7 mouse cellular contexts compared by ENCODE assay signal in the genomic region with DNA sequence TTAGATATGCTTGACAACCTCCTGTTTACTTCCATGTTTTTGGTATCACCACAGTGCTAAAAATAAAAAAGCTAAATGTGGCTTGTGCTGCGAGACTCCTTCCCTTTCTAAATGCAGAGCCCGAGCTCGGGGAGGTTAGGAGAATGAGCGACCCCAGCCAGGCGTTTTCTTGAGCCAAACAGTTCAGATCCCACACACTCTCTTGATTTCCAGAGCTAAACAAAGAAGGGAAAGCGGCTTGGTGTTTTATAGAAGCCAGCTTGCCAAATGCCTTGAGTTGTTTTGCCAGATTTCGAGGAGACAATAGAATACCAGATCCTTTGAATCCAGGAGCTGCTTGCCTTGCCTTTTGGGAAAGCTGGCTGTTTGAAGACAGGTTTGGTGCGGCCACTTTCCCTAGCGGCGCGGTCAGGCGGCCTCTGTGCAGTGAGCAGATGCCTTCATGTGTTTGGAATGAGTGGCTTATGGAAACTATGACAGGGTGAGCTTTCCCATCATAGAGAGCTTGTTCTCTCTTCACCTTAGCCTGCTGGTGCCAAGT. TPM values are rescaled to one million over a fixed set of nuclear protein-coding genes. Genes with fewer than 3 reads are reported as not detected.
DNase-seq lines count a peak whose midpoint lies in the region; ATAC-seq and TF ChIP-seq lines count a peak whose summit lies in the region.

No protein-coding gene starts in this region.

- no peaks in the 10 kb centered on the region for H3K36me3 ChIP-seq in midbrain, embryonic 11.5 days (ENCODE audit: control insufficient read depth, insufficient read depth, low read length)
- no peaks in the 10 kb centered on the region for H3K36me3 ChIP-seq in midbrain, embryonic 10.5 days
- H3K36me3 ChIP-seq in forebrain, embryonic 11.5 days (ENCODE audit: control insufficient read depth, insufficient read depth, low read length): no peaks in the 10 kb centered on the region
- H3K36me3 ChIP-seq in stomach, postnatal 0 days (ENCODE audit: control insufficient read depth, insufficient read depth, low read length): no peaks in the 10 kb centered on the region
- H3K36me3 ChIP-seq in liver, postnatal 0 days (replicated peaks; ENCODE audit: insufficient read depth, low read length): 0 out of 2 replicates have a peak, but pooled peaks cover 14% of the 10 kb centered on the region

- H3K27ac ChIP-seq in midbrain, embryonic 11.5 days (ENCODE audit: low read depth, low read length): no peak overlapping the region
- H3K27ac ChIP-seq in midbrain, embryonic 10.5 days (replicated peaks): no peak overlapping the region
- H3K27ac ChIP-seq in forebrain, embryonic 11.5 days (ENCODE audit: low read depth, low read length): no peak overlapping the region
- H3K27ac ChIP-seq in stomach, postnatal 0 days (replicated peaks): peak overlapping the region; percentile 85
- H3K27ac ChIP-seq in liver, postnatal 0 days (ENCODE audit: low read depth): no peak overlapping the region

- no peaks in the 10 kb centered on the region for H3K27me3 ChIP-seq in midbrain, embryonic 11.5 days (ENCODE audit: control insufficient read depth, insufficient read depth, low read length)
- H3K27me3 ChIP-seq in midbrain, embryonic 10.5 days (ENCODE audit: low read depth, poor library complexity, severe bottlenecking): 0 out of 2 replicates have a peak, but pooled peaks cover 5% of the 10 kb centered on the region
- H3K27me3 ChIP-seq in forebrain, embryonic 11.5 days (ENCODE audit: control insufficient read depth, insufficient read depth, low read length): no peaks in the 10 kb centered on the region
- H3K27me3 ChIP-seq in stomach, postnatal 0 days (ENCODE audit: control insufficient read depth, insufficient read depth, low read length): no peaks in the 10 kb centered on the region
- H3K27me3 ChIP-seq in liver, postnatal 0 days (ENCODE audit: insufficient read depth, low read length): no peaks in the 10 kb centered on the region

- no peak for ATAC-seq in midbrain, embryonic 11.5 days (ENCODE audit: low FRiP score)
- no peak for ATAC-seq in forebrain, embryonic 11.5 days (replicated peaks; ENCODE audit: low FRiP score)
- peak; percentile 53; the same call in 1 of the 2 replicates for ATAC-seq in stomach, postnatal 0 days (ENCODE audit: low FRiP score, low TSS enrichment)
- no peak for ATAC-seq in liver, postnatal 0 days

- no peak for TF ChIP-seq EP300 in stomach, postnatal 0 days (optimal IDR thresholded peaks at IDR 0.05)
- TF ChIP-seq EP300 in liver, postnatal 0 days (IDR thresholded peaks at IDR 0.05; ENCODE audit: low read depth): no peak

- TF ChIP-seq CTCF in stomach, postnatal 0 days (IDR thresholded peaks at IDR 0.05; ENCODE audit: low read depth): no peak
- no peak for TF ChIP-seq CTCF in liver, postnatal 0 days (IDR thresholded peaks at IDR 0.05; ENCODE audit: low read depth)

- DNase-seq in midbrain, embryonic 11.5 days (ENCODE audit: low spot score, missing footprints): peak; percentile 85
- no peak for DNase-seq in midbrain, embryonic 10.5 days (ENCODE audit: low spot score)
- no peak for DNase-seq in forebrain, embryonic 11.5 days (ENCODE audit: low spot score)
- peak; percentile 70 for DNase-seq in heart, postnatal 4 days
- no peak for DNase-seq in stomach, postnatal 0 days (ENCODE audit: low spot score)
- DNase-seq in frontal cortex, adult 2 months (ENCODE audit: extremely low spot score in 1 of 2, low spot score in 1 of 2): no peak
- DNase-seq in liver, postnatal 0 days: no peak

- peak overlapping the region; percentile 4; the same call in 1 of the 2 replicates for H3K9ac ChIP-seq in midbrain, embryonic 11.5 days (ENCODE audit: low read length)
- peak overlapping the region; percentile 2; the same call in 1 of the 2 replicates for H3K9ac ChIP-seq in forebrain, embryonic 11.5 days (ENCODE audit: low read length)
- no peak overlapping the region; the same call in 1 of the 2 replicates for H3K9ac ChIP-seq in stomach, postnatal 0 days (ENCODE audit: low read length)
- no peak overlapping the region for H3K9ac ChIP-seq in liver, postnatal 0 days (replicated peaks)

- H3K4me2 ChIP-seq in midbrain, embryonic 11.5 days: no peak overlapping the region
- no peak overlapping the region for H3K4me2 ChIP-seq in forebrain, embryonic 11.5 days (ENCODE audit: low read depth, low read length, severe bottlenecking)
- H3K4me2 ChIP-seq in stomach, postnatal 0 days (replicated peaks; ENCODE audit: low read depth): no peak overlapping the region
- H3K4me2 ChIP-seq in liver, postnatal 0 days (ENCODE audit: low read depth, low read length): no peak overlapping the region

- H3K4me3 ChIP-seq in midbrain, embryonic 11.5 days (ENCODE audit: low read depth, low read length): no peak overlapping the region
- no peak overlapping the region for H3K4me3 ChIP-seq in midbrain, embryonic 10.5 days
- no peak overlapping the region for H3K4me3 ChIP-seq in forebrain, embryonic 11.5 days (ENCODE audit: low read depth, low read length)
- no peak overlapping the region for H3K4me3 ChIP-seq in stomach, postnatal 0 days (ENCODE audit: low read depth, low read length)
- no peak overlapping the region for H3K4me3 ChIP-seq in liver, postnatal 0 days (ENCODE audit: low read depth, low read length)

- H3K4me1 ChIP-seq in midbrain, embryonic 11.5 days (ENCODE audit: control insufficient read depth, insufficient read depth, low read length): peaks cover 2% of the 10 kb centered on the region; the same call in 1 of the 2 replicates
- peaks cover 10% of the 10 kb centered on the region; the same call in 1 of the 2 replicates for H3K4me1 ChIP-seq in midbrain, embryonic 10.5 days
- H3K4me1 ChIP-seq in forebrain, embryonic 11.5 days (replicated peaks; ENCODE audit: control insufficient read depth, insufficient read depth, low read length): no peaks in the 10 kb centered on the region
- no peaks in the 10 kb centered on the region for H3K4me1 ChIP-seq in stomach, postnatal 0 days (replicated peaks; ENCODE audit: control insufficient read depth, insufficient read depth)
- H3K4me1 ChIP-seq in liver, postnatal 0 days (ENCODE audit: insufficient read depth): no peaks in the 10 kb centered on the region

- WGBS in midbrain, embryonic 11.5 days: 57% methylated on average over 12 of the region's 12 CpGs
- WGBS in midbrain, embryonic 10.5 days: 64% methylated on average over 12 of the region's 12 CpGs
- WGBS in forebrain, embryonic 11.5 days: 55% methylated on average over 12 of the region's 12 CpGs
- WGBS in stomach, postnatal 0 days: 39% methylated on average over 12 of the region's 12 CpGs
- 63% methylated on average over 12 of the region's 12 CpGs for WGBS in liver, postnatal 0 days (ENCODE audit: insufficient replicate concordance)

- H3K9me3 ChIP-seq in midbrain, embryonic 11.5 days (ENCODE audit: control insufficient read depth, low read length): no peaks in the 10 kb centered on the region
- no peaks in the 10 kb centered on the region for H3K9me3 ChIP-seq in midbrain, embryonic 10.5 days (replicated peaks)
- no peaks in the 10 kb centered on the region for H3K9me3 ChIP-seq in forebrain, embryonic 11.5 days (ENCODE audit: control insufficient read depth, low read length)
- H3K9me3 ChIP-seq in stomach, postnatal 0 days (ENCODE audit: control insufficient read depth, low read length): no peaks in the 10 kb centered on the region
- no peaks in the 10 kb centered on the region for H3K9me3 ChIP-seq in liver, postnatal 0 days (ENCODE audit: low read length)

RNA-seq across cellular contexts. Expression of a gene that starts 50.0 kb away (rescaled TPM):
- 7.5 and 8.3 TPM in 2 replicates for polyA plus RNA-seq in midbrain, embryonic 11.5 days (2014; fragmentation: Nextera tagmentation; extraction: Ambion mirVana)
- 7.4 and 8.2 TPM in 2 replicates for polyA plus RNA-seq in midbrain, embryonic 10.5 days (2016; fragmentation: Nextera tagmentation; extraction: Ambion mirVana)
- 8.5 and 9.5 TPM in 2 replicates for polyA plus RNA-seq in forebrain, embryonic 11.5 days (2014; fragmentation: Nextera tagmentation; extraction: Ambion mirVana)
- 100 to 1,000 TPM; 223 to 231 TPM for total RNA-seq in heart, postnatal 4 days (2021)
- 15.9 and 17.0 TPM in 2 replicates for polyA plus RNA-seq in stomach, postnatal 0 days (2015; fragmentation: Nextera tagmentation; extraction: Ambion mirVana)
- polyA plus RNA-seq in frontal cortex, adult 2 months (2012; rRNA removed): 9.0 and 9.9 TPM in 2 replicates
- polyA plus RNA-seq in liver, postnatal 0 days (2015; fragmentation: Nextera tagmentation; extraction: Ambion mirVana): 4.0 and 4.8 TPM in 2 replicates

Comparison
In these comparisons a context has a peak if more than half of its experiments do, and no peak if none do; other contexts are left out.
1. DNase-seq: peak in midbrain, embryonic 11.5 days (single experiment) and heart, postnatal 4 days (single experiment); none in midbrain, embryonic 10.5 days (single experiment), forebrain, embryonic 11.5 days (single experiment), stomach, postnatal 0 days (single experiment), frontal cortex, adult 2 months (0 of 2) and liver, postnatal 0 days (single experiment).
2. H3K9ac ChIP-seq: peak in midbrain, embryonic 11.5 days (single experiment) and forebrain, embryonic 11.5 days (single experiment); none in stomach, postnatal 0 days (single experiment) and liver, postnatal 0 days (single experiment).